Mouse (Mus musculus): ENCODE measurements around the gene Nmu.

DNA sequence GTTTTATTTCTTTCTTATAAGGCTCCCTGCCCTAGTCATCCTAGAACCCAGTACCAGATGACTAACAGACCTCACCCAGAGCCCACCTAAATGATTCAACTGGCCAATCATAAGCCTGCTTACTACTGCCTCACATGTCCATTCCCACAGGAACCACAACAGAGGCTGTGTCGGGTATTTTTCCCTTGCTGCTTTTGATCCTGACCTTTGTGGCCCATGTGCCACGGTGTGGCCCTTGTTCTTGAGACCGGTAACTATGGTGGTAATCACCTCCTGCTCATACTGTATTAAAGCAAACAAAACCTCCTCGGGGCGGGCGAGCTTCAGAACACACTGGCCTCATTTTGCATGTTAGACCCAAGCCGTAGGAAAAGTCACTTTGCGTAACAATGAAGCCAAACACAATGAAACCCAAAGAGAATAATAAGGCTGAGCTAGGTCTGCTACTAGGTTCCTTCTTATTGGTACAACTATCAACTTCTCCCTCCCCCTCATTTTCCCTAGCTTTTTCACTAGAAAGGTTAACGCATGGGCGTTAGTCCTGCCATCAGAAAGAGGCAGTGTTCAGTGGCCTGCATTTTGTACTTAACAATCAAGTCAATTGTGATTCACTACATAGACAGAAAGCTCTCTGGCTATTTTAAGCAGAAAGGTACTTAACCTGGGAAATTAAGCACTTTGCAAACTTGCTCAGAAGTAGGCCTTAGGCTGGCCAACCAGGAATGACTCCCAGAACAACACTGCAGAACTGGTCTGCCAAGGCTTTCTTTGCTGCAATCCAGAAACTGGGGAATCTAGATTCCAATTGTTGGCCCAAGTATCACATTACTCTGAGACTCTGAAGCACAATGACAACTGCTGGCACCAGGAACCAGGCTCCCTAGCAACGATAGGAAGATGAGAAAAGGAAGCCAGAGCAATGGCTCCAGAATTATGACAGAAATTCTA lies 42.1 kb downstream of the Nmu start:
- TF ChIP-seq CTCF (conservative IDR thresholded peaks at IDR 0.05 in 1 of 2, IDR thresholded peaks at IDR 0.05 in 1 of 2; ENCODE audit: low read depth in 2 of 2, low read length in 2 of 2): no peak
- TF ChIP-seq SIN3A (IDR thresholded peaks at IDR 0.05; ENCODE audit: low read length): no peak
- TF ChIP-seq USF2 (conservative IDR thresholded peaks at IDR 0.05; ENCODE audit: low read depth, low read length): no peak
- TF ChIP-seq CHD2 (IDR thresholded peaks at IDR 0.05; ENCODE audit: low read length): no peak

Measured in CH12.LX (cell line).